In genomic region chr9:23462949-23463608, GRCm38 (mm10) we compare ENCODE assay signal across 8 mouse cellular contexts.
A peak's percentile ranks its signal among the peaks of the same experiment; 100 is the strongest.
DNase-seq lines count a peak whose midpoint lies in the region; ATAC-seq and TF ChIP-seq lines count a peak whose summit lies in the region.

No protein-coding gene starts in this region.

- H3K9ac ChIP-seq in hindbrain, embryonic 11.5 days (ENCODE audit: low read depth, low read length), result no peak overlapping the region
- H3K9ac ChIP-seq in forebrain, postnatal 0 days, result no peak overlapping the region
- H3K9ac ChIP-seq in midbrain, postnatal 0 days (replicated peaks; ENCODE audit: low read length, poor library complexity, severe bottlenecking), result no peak overlapping the region

- no peak overlapping the region for H3K4me2 ChIP-seq in hindbrain, embryonic 11.5 days (replicated peaks; ENCODE audit: low read depth, low read length)
- H3K4me2 ChIP-seq in forebrain, postnatal 0 days (ENCODE audit: low read depth), result no peak overlapping the region
- no peak overlapping the region for H3K4me2 ChIP-seq in midbrain, postnatal 0 days (ENCODE audit: low read depth, low read length, poor library complexity, severe bottlenecking)

- no peaks in the 10 kb centered on the region for H3K9me3 ChIP-seq in hindbrain, embryonic 11.5 days (ENCODE audit: control insufficient read depth, low read length)
- no peaks in the 10 kb centered on the region for H3K9me3 ChIP-seq in hindbrain, embryonic 10.5 days
- H3K9me3 ChIP-seq in forebrain, postnatal 0 days (ENCODE audit: low read length), result no peaks in the 10 kb centered on the region
- no peaks in the 10 kb centered on the region for H3K9me3 ChIP-seq in midbrain, postnatal 0 days (ENCODE audit: low read length)

- peak; percentile 86 for TF ChIP-seq CTCF in forebrain, postnatal 0 days (IDR thresholded peaks at IDR 0.05; ENCODE audit: low read depth)
- TF ChIP-seq CTCF in midbrain, postnatal 0 days (IDR thresholded peaks at IDR 0.05), result peak; percentile 90

- no peak overlapping the region for H3K27ac ChIP-seq in hindbrain, embryonic 11.5 days (ENCODE audit: low read depth, low read length)
- H3K27ac ChIP-seq in hindbrain, embryonic 10.5 days, result no peak overlapping the region
- no peak overlapping the region for H3K27ac ChIP-seq in forebrain, postnatal 0 days (ENCODE audit: low read depth, low read length)
- no peak overlapping the region for H3K27ac ChIP-seq in midbrain, postnatal 0 days (ENCODE audit: low read depth, low read length)

- peak; percentile 63 for ATAC-seq in hindbrain, embryonic 11.5 days (ENCODE audit: low FRiP score)
- peak; percentile 93 for ATAC-seq in forebrain, postnatal 0 days
- ATAC-seq in midbrain, postnatal 0 days (ENCODE audit: low FRiP score), result peak; percentile 77

- DNase-seq in hindbrain, embryonic 11.5 days (ENCODE audit: low spot score), result peak; percentile 67
- no peak for DNase-seq in hindbrain, embryonic 10.5 days (ENCODE audit: low spot score)
- peak; percentile 80 for DNase-seq in NIH3T3 (ENCODE audit: low read depth)
- DNase-seq in forebrain, postnatal 0 days, result peak; percentile 89
- DNase-seq in layer of hippocampus, postnatal 10 days (ENCODE audit: low spot score in 2 of 2), result peak; percentile 54 to 68
- DNase-seq in midbrain, postnatal 0 days (ENCODE audit: low spot score), result peak; percentile 94
- no peak for DNase-seq in urinary bladder, adult 2 months (ENCODE audit: low spot score)
- no peak for DNase-seq in thymus, adult 18-20 months

- H3K36me3 ChIP-seq in hindbrain, embryonic 11.5 days (ENCODE audit: control insufficient read depth, insufficient read depth, low read length), result no peaks in the 10 kb centered on the region
- H3K36me3 ChIP-seq in hindbrain, embryonic 10.5 days, result no peaks in the 10 kb centered on the region
- H3K36me3 ChIP-seq in forebrain, postnatal 0 days (ENCODE audit: insufficient read depth), result no peaks in the 10 kb centered on the region
- no peaks in the 10 kb centered on the region for H3K36me3 ChIP-seq in midbrain, postnatal 0 days (ENCODE audit: insufficient read depth, low read length)

- H3K4me1 ChIP-seq in hindbrain, embryonic 11.5 days (replicated peaks; ENCODE audit: control insufficient read depth, insufficient read depth, low read length), result no peaks in the 10 kb centered on the region
- no peaks in the 10 kb centered on the region for H3K4me1 ChIP-seq in hindbrain, embryonic 10.5 days (replicated peaks)
- no peaks in the 10 kb centered on the region for H3K4me1 ChIP-seq in forebrain, postnatal 0 days (ENCODE audit: insufficient read depth)
- H3K4me1 ChIP-seq in midbrain, postnatal 0 days (ENCODE audit: insufficient read depth, low read length), result no peaks in the 10 kb centered on the region

- WGBS in hindbrain, embryonic 11.5 days, result 47% methylated on average over 3 of the region's 3 CpGs
- 50% methylated on average over 3 of the region's 3 CpGs for WGBS in hindbrain, embryonic 10.5 days
- 33% methylated on average over 3 of the region's 3 CpGs for WGBS in forebrain, postnatal 0 days
- WGBS in midbrain, postnatal 0 days, result 42% methylated on average over 3 of the region's 3 CpGs

- no peak overlapping the region for H3K4me3 ChIP-seq in hindbrain, embryonic 11.5 days (ENCODE audit: low read depth, low read length)
- H3K4me3 ChIP-seq in hindbrain, embryonic 10.5 days, result no peak overlapping the region
- H3K4me3 ChIP-seq in forebrain, postnatal 0 days (ENCODE audit: low read depth, low read length), result no peak overlapping the region
- no peak overlapping the region for H3K4me3 ChIP-seq in midbrain, postnatal 0 days (ENCODE audit: low read depth, low read length)

- H3K27me3 ChIP-seq in hindbrain, embryonic 11.5 days (ENCODE audit: control insufficient read depth, insufficient read depth, low read length), result no peaks in the 10 kb centered on the region
- H3K27me3 ChIP-seq in hindbrain, embryonic 10.5 days (ENCODE audit: insufficient read depth, poor library complexity, severe bottlenecking), result no peaks in the 10 kb centered on the region
- no peaks in the 10 kb centered on the region for H3K27me3 ChIP-seq in forebrain, postnatal 0 days (ENCODE audit: insufficient read depth, low read length)
- H3K27me3 ChIP-seq in midbrain, postnatal 0 days (ENCODE audit: insufficient read depth, low read length), result no peaks in the 10 kb centered on the region

Comparison
In these comparisons a context has a peak if more than half of its experiments do, and no peak if none do; other contexts are left out.
1. DNase-seq: peak in hindbrain, embryonic 11.5 days (single experiment), NIH3T3 (single experiment), forebrain, postnatal 0 days (single experiment), layer of hippocampus, postnatal 10 days (2 of 2) and midbrain, postnatal 0 days (single experiment); none in hindbrain, embryonic 10.5 days (single experiment), urinary bladder, adult 2 months (single experiment) and thymus, adult 18-20 months (0 of 2).
2. Peak in every context shown above with its lines, with median percentiles within 50 percentile points of each other: ATAC-seq.